ENCODE assay signal across 31 mouse cellular contexts in the genomic region with DNA sequence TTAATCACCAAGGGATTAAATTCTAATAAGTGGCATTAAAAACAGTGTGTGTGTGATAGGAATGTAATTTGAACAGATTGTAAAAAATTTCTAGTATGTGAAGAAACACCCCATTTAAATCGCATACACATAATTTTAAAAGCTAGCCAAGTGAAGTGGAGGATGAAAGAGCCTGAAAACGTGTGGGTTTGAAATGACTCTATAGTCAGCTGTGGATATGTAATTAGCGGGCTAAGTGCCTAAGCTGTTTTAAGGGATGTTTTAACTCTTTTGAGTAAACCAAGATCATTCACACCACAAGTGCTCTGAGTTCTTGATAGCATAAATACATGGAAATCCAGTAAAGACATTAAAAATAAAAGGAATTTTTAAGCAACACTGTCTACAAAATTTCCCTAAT.
DNase-seq lines count a peak whose midpoint lies in the region; ATAC-seq lines count a peak whose summit lies in the region.
"Had no signal": no experiment of that assay in that cellular context is flagged by ENCODE, and none has a peak within 500 bp of the region (broad histone marks: within the 10 kb centered on the region; RNA-seq: fewer than 3 reads in every experiment).

No protein-coding gene starts in this region.

- WGBS in forebrain, embryonic 13.5 days = 57% methylated on average over 3 of the region's 3 CpGs
- 69% methylated on average over 3 of the region's 3 CpGs for WGBS in forebrain, embryonic 11.5 days
- WGBS in forebrain, embryonic 16.5 days = 38% methylated on average over 3 of the region's 3 CpGs

- no peak for DNase-seq in forebrain, embryonic 11.5 days (ENCODE audit: low spot score)
- no peak for DNase-seq in frontal cortex, postnatal 10 days (ENCODE audit: low spot score in 2 of 2)
- no peak for DNase-seq in heart, adult 18-20 months
- DNase-seq: adrenal gland, adult 2 months; adrenal gland, postnatal 14 days; cerebellum, adult 11-12 months; cerebellum, adult 8-10 months; cerebellum, postnatal 10 days; cerebellum, postnatal 36 days; embryo, embryonic 11 days; gastrocnemius, postnatal 14 days; heart, adult 2 months; heart, postnatal 14 days; heart, postnatal 4 days; kidney, adult 18-20 months; kidney, adult 9 months had no signal

- H3K27ac ChIP-seq in forebrain, embryonic 13.5 days = no peak overlapping the region
- H3K27ac ChIP-seq in forebrain, embryonic 11.5 days (ENCODE audit: low read depth, low read length) = no peak overlapping the region
- H3K27ac ChIP-seq in forebrain, embryonic 16.5 days (ENCODE audit: low read length) = no peak overlapping the region
- H3K27ac ChIP-seq: embryonic facial prominence, embryonic 10.5 days; embryonic facial prominence, embryonic 13.5 days; heart, adult 2 months; heart, embryonic 10.5 days; heart, embryonic 13.5 days; hindbrain, embryonic 14.5 days; hindbrain, postnatal 0 days had no signal

- H3K36me3 ChIP-seq in forebrain, embryonic 13.5 days (ENCODE audit: poor library complexity, severe bottlenecking) = no peaks in the 10 kb centered on the region
- no peaks in the 10 kb centered on the region for H3K36me3 ChIP-seq in forebrain, embryonic 11.5 days (ENCODE audit: control insufficient read depth, insufficient read depth, low read length)
- no peaks in the 10 kb centered on the region for H3K36me3 ChIP-seq in forebrain, embryonic 16.5 days (ENCODE audit: control insufficient read depth, insufficient read depth)
- H3K36me3 ChIP-seq: embryonic facial prominence, embryonic 10.5 days; embryonic facial prominence, embryonic 13.5 days; heart, embryonic 10.5 days; heart, embryonic 13.5 days had no signal

- H3K9me3 ChIP-seq in forebrain, embryonic 13.5 days (replicated peaks) = no peaks in the 10 kb centered on the region
- no peaks in the 10 kb centered on the region for H3K9me3 ChIP-seq in forebrain, embryonic 11.5 days (ENCODE audit: control insufficient read depth, low read length)
- H3K9me3 ChIP-seq in forebrain, embryonic 16.5 days (ENCODE audit: control insufficient read depth, low read length) = no peaks in the 10 kb centered on the region
- H3K9me3 ChIP-seq: embryonic facial prominence, embryonic 10.5 days; embryonic facial prominence, embryonic 13.5 days; heart, embryonic 10.5 days; heart, embryonic 13.5 days had no signal

- no peaks in the 10 kb centered on the region for H3K27me3 ChIP-seq in forebrain, embryonic 13.5 days
- no peaks in the 10 kb centered on the region for H3K27me3 ChIP-seq in forebrain, embryonic 11.5 days (ENCODE audit: control insufficient read depth, insufficient read depth, low read length)
- no peaks in the 10 kb centered on the region for H3K27me3 ChIP-seq in forebrain, embryonic 16.5 days (replicated peaks; ENCODE audit: control insufficient read depth, insufficient read depth, low read length)
- H3K27me3 ChIP-seq: embryonic facial prominence, embryonic 13.5 days; heart, embryonic 13.5 days had no signal

- no peak overlapping the region for H3K4me2 ChIP-seq in forebrain, embryonic 13.5 days
- H3K4me2 ChIP-seq in forebrain, embryonic 11.5 days (ENCODE audit: low read depth, low read length, severe bottlenecking) = no peak overlapping the region
- no peak overlapping the region for H3K4me2 ChIP-seq in forebrain, embryonic 16.5 days (ENCODE audit: low read length)
- H3K4me2 ChIP-seq: embryonic facial prominence, embryonic 13.5 days; heart, embryonic 13.5 days; hindbrain, embryonic 14.5 days had no signal

- no peak overlapping the region for H3K9ac ChIP-seq in forebrain, embryonic 13.5 days
- no peak overlapping the region for H3K9ac ChIP-seq in forebrain, embryonic 11.5 days (ENCODE audit: low read length)
- H3K9ac ChIP-seq in forebrain, embryonic 16.5 days (replicated peaks; ENCODE audit: low read depth, low read length) = no peak overlapping the region
- H3K9ac ChIP-seq: embryonic facial prominence, embryonic 13.5 days; heart, embryonic 13.5 days; hindbrain, embryonic 14.5 days had no signal

- no peak overlapping the region for H3K4me3 ChIP-seq in forebrain, embryonic 13.5 days
- H3K4me3 ChIP-seq in forebrain, embryonic 11.5 days (ENCODE audit: low read depth, low read length) = no peak overlapping the region
- H3K4me3 ChIP-seq in forebrain, embryonic 16.5 days (replicated peaks; ENCODE audit: low read length) = no peak overlapping the region
- H3K4me3 ChIP-seq: embryonic facial prominence, embryonic 10.5 days; embryonic facial prominence, embryonic 13.5 days; erythroblast, embryonic 14.5 days; heart, adult 2 months; heart, embryonic 10.5 days; heart, embryonic 13.5 days had no signal

- ATAC-seq in forebrain, embryonic 13.5 days = peak; percentile 58; the same call in 1 of the 2 replicates
- no peak for ATAC-seq in forebrain, embryonic 11.5 days (replicated peaks; ENCODE audit: low FRiP score)
- ATAC-seq in frontal cortex, adult (ENCODE audit: low TSS enrichment) = peak; percentile 70
- peak; percentile 76 for ATAC-seq in forebrain, embryonic 16.5 days
- no peak for ATAC-seq in activated CD4-positive, CD25-positive, alpha-beta regulatory T cell, adult 4 months
- no peak for ATAC-seq in granulocyte monocyte progenitor cell, adult 5-6 weeks (replicated peaks; ENCODE audit: poor library complexity, severe bottlenecking)
- ATAC-seq: hindbrain, postnatal 0 days; inflammation-experienced regulatory T-cells, adult 6 months; intestine, embryonic 16.5 days; Patski had no signal

- no peaks in the 10 kb centered on the region for H3K4me1 ChIP-seq in forebrain, embryonic 13.5 days
- H3K4me1 ChIP-seq in forebrain, embryonic 11.5 days (replicated peaks; ENCODE audit: control insufficient read depth, insufficient read depth, low read length) = no peaks in the 10 kb centered on the region
- no peaks in the 10 kb centered on the region; the same call in 1 of the 2 replicates for H3K4me1 ChIP-seq in forebrain, embryonic 16.5 days (replicated peaks; ENCODE audit: control insufficient read depth, insufficient read depth, low read length)
- H3K4me1 ChIP-seq: embryonic facial prominence, embryonic 10.5 days; embryonic facial prominence, embryonic 13.5 days; heart, embryonic 10.5 days; heart, embryonic 13.5 days had no signal

Comparison
In these comparisons a context has a peak if more than half of its experiments do, and no peak if none do; other contexts are left out.
1. ATAC-seq: peak in forebrain, embryonic 13.5 days (single experiment), frontal cortex, adult (single experiment) and forebrain, embryonic 16.5 days (single experiment); none in forebrain, embryonic 11.5 days (single experiment), activated CD4-positive, CD25-positive, alpha-beta regulatory T cell, adult 4 months (single experiment) and granulocyte monocyte progenitor cell, adult 5-6 weeks (single experiment).